Mouse (Mus musculus) retina, postnatal 7 days (tissue): Measurements from ENCODE around the gene Vopp1.

Source experiments
- DNase-seq: peaks from one replicate; pipeline ENCODE4 v3.0.0-alpha.2; 2012; ENCODE audit warnings: low read depth, low spot score

The Vopp1 gene

DNA sequence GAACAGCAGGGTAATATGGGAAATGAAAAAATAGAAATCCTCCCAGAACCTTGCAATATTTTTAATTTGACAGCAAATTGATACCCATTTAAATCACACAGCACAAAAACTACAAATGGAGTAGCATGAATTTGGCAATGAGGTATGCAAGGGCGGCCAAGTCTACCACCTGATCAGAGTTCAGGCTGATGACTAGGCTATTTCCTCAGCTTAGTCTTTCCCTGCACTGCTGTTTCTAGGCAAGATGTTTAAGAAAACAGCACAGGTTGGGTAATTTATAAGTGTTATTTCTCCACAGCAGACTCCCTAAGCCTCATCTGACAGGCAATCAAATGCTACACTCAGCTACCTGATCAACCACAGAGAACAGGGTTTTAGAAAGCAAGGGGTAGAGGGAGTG, 40.7 kb downstream of the Vopp1 start:
- no peak for DNase-seq

DNA sequence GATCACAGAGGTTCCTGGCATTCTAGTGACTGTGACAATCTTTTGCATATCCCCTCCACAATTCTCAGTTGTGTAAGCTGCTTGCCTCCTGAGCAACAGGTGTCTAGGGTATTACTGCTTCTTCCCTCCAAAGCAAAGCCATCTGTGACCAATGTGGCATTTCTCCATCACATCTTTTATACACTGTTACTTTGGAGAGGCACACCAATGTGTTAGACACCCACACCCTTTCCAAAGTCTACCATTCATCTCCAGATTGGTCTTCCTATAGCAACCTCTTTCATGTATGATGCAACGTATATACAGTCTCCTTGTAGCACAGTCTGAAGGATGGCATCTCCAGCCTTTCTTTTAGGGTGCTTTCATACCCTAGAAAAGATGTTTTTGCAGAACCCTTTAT, 42.3 kb downstream of the Vopp1 start:
- DNase-seq = no peak

DNA sequence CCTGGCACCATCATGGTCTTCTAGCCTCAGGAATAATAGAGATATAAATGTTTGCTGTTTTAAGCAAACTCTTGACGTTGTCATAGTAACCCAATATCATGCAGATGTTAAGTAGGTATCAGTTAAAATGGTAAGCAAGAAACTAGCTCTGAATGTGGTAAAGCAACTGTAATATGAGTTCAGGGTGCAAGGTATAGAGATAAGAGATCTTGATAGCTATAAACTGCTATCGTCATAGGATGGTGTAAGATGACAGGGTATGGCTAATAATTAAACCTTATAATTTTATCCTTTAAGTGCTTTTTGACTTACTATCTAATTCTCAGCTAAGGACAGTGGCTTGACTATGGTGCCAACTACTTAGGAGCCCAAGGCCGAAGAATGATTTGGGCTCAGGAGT, 44.6 kb downstream of the Vopp1 start:
- DNase-seq = no peak

DNA sequence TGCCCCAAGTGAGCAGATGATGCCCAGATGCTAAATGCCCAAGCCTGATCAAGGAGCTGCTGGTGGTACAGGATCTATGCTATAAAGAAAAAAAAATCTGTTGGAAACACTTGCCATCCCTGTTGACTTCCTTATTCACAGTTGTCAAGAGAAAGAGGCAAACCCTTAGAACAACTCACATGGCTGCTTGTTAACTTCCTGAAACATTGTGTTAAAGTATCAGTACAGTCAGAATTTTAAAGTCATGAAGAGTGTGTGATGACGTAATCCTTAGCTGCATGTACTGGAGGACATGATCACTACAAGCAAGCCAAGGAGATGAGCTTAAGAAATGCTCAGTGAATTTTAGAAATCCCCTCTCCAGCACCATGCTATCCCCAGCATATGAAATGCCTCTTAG, 51.2 kb downstream of the Vopp1 start:
- no peak for DNase-seq

DNA sequence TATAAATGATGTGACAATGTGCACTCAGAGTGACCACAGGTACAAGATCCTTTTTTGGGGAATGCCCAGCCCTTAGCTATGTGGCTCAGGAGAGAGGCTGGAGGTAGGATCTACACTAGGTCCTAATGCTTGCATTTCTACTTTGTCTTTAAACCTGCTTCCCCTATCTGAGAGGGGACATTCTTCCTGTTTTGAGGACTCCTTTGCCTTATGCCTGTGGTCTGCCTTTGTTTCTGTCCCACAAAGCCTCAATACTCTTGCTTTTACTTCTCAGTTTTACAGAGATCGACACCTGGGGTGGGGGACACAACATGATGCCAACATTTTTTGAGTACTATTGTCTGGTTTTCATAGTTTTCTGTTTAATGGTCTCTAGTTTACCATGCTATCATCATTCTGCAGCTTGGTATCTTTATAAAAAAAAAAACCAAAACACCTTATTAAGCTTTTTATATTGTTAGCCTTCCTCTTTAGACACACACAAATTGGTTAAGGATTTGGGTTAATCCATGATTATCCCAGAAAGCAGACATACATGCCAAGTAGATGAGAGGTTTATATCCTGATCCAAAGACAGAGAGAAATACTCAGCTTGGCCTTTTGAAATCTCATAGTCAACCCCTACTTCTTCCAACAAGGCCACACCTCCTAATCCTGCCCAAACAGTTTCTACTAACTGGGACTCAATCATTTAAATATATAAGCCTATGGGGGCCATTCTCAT, 54.3 kb downstream of the Vopp1 start:
- DNase-seq = peak; percentile 75

DNA sequence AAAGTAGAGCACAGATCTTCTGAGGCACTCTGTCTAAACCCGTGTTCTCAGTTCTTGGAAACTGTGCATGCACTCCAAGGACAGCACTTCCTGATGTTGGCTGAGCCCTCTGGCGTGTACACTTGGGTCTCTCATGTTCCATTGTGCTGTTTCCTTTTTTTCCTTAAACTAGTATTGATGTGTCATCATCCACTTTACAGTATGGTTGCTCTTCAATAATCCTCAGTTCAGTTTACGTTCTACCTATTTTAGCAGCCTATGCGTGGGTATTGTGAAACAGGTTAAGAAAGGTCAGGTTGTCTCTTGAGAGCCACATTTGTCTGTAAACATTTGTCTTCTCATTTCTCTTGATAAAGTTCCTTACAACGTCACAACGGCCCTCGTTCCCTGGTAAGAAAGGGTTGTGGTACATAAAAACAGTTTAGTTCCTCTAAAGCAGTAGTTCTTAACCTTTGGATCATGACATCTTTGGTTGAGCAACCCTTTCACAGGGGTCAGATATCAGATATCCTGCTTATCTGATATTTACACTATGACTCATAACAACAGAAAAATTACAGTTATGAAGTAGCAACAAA, 55.9 kb downstream of the Vopp1 start:
- DNase-seq = no peak

DNA sequence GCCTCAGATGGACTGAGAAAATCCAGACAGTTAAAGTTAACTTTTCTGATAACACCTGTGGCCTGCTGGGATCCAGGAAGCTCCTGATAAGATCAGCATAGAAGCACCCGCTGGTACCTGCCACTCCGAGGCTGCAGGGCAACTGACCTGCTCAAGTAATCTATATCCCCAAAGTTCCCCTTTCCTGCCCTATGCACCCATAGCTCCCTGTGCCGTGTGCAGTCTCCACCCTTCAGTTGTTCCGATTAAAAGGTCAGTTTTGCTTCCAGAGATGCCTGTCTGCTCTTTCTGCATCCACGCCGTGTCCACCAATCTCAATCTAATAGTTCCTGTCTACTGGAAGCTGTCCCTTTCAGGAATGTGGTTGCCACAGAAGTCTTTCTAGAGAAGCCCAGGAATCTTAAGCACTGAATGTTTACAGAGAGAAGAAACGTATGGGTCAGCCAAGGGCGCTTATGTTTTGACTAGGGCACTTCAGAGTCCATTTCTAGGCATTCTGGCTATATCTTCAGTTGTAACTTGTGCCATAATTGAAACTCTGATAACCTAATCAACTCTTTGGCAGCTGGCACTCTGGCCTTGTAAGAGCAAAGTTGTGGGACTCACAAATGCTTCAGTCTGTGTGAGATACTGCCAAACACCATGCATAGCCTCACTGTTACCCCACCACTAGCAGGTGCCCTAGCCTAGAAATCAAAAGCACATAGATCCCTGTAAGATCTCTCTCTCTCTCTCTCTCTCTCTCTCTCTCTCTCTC, 57.7 kb downstream of the Vopp1 start:
- DNase-seq = no peak

DNA sequence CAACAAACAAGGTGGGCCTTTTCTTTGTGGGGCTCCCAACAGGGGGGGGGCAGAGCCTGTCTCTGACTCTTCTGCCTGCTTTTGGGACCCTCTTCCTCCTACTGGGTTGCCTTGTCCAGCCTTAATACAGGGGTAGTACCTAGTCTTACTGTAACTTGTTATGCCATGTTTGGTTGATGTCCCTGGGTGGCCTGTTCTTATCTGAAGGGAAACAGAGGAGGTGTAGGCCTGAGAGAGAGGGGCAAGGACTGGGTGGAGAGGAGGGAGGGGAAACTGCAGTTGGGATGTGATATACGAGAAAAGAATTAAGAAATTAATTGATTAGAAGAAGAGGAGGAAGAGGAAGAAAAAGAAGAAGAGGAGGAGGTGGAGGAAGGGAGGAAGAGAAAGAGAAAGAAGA, 58.7 kb downstream of the Vopp1 start:
- DNase-seq = no peak

DNA sequence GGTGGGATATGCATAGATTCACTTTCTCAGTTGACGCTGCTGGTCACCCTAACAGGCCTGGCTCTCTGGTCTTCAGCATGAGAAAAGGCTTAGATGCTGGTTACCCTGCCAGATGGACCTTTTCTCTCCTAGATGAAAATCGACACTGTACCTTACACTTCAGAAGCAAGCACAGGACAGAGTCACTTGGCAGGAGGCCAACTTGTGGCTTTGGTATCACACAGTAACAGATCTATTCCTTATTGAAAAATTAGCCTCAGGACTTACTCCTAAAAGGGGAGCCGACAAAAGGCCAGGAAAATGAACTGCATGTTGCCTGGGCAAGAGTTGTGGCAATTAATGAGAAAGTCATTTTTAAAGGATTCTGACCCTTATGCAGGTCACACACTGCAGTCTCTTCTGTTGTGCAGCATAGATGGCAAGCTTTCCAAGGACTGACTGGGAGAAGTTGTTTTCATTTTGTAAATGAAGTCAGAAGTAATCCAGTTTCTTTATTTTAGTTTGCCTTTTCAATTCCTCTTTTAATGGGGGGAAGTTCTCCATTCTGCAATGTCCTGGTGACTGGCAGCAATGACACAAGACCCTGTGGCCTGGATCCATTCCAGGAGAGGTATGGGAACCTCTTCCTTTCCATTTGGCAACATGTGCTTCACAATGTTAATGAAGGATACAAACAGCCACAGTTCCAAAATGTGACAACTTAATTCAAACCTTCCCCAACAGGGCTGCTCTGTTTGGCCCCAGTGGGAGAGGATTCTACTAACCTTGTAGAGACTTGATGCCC, 59.7 kb downstream of the Vopp1 start:
- DNase-seq = no peak

DNA sequence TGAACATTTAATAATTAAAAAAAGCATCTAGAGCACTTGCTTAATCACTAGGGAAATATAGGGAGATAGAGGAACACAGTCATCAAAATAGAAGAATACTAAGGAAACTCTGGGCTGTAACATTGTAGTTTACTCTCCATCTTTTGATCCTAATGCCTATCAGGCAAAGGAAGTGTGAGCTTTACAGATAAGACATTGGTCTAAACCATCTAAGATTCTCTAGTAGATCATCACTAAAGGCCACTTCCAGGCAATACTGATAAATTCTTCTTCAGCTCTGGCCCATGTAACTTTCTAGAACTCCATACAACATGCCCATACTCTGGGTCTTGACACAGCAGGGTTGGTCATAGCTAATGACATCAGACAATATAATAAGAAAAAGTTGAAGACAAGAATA, 61.9 kb downstream of the Vopp1 start:
- DNase-seq = no peak

DNA sequence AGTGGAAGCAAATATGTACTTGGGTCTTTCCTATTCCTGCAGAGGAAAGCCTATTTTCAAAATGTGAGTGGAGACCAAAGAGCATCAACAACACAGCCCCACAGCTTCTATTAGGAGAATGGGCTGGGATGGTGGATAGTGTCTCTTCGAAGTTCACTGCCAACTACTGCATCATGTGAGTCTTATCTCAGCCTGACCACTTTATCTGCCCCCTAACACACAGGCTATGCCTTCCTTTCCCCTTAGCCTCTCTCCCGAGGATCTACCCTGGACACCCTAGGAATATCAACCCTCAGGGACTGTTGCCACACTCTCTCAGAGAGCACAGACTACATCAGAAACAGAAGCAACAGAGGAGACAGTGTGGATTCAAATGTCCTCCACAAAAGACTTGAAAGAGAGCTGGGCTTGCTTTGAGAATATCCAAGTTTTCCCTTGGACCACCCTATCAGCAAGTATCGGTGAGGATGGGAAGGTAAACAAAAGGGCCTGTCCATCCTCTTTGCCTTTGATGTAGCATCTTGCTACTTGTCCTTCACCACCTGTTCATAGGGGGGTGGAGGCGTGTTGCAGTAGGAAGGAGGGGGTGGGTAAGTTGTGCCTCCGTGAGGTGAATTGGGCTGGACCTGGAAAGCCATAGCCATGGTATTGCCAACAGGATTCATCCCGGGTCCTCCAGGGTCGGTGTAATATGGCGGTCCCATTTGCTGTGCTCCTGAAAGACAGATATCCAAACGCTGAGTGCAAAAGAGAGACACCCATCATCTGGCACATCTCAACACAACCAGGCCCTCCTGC, 70.8 kb downstream of the Vopp1 start:
- no peak for DNase-seq

DNA sequence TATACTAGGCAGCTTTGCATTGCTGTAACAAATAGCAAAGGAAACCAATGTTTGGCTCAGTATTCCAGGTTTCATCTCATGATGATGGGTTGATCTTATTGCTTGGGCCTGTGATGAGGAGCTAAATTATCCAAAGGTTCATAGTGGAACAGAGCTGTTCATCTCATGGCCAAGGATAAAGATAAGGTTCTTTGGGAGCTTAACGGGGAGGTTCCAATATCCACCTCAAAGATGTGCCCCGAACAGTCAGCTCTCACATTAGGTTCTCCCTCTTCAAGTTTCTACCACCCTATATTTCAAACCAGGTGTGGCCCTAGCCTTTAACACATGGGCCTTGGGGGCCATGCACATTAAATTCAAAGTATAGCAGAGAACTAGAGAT, 79.2 kb downstream of the Vopp1 start:
- DNase-seq = no peak

DNA sequence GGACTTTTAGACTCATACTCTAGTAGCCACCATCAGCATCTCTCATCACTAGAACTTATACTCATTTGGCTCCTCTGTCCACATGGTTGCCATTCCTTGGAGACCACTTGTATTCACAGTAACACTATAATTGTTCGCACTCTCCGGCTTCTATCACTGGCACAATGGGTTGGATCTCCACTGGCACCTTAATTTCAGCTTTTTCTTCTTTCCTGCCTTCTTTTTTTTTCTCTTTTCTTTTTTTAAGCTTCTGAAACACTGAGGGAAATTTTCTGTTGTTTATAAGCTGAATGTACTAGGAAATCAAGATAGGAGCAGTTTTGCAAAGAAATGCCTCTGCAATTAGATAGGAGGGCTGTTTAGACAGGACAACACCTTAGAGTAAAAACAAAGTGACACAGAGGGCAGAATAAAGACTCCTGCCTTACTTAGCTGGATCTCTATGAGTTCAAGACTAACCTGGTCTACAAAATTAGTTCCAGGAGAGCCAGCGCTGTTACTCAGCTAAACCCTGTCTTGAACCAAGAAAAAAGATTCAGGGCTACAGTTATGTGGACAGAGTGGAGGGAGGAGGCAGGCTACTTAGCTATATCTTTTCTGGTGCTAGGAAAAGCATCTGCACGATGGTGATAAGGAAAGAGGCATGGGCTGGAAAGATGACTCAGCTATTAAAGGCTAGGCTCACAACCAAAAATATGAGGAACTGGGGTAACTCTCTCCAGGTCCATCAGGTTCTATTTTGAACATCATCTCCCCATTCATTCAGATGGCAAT, 79.8 kb downstream of the Vopp1 start:
- DNase-seq = no peak

DNA sequence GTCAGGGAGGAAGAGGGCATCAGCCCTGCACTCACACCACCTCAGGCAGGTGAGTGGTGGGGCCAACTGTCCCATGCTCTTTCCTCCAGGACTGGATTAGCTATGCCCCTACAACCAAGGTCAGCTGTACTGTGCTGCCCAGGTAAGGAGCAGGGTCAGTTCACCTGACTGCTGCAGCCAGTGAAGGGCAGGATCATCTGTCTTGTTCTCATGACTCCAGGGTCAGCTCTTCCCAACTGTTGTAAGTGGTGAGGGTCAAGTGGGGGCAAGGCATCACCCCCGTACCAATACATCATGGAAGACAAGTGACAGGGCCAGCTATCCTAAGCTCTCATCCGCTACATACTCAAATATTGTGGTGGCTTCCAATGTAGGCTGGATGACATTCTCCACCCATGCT, 80.8 kb downstream of the Vopp1 start:
- DNase-seq = no peak

DNA sequence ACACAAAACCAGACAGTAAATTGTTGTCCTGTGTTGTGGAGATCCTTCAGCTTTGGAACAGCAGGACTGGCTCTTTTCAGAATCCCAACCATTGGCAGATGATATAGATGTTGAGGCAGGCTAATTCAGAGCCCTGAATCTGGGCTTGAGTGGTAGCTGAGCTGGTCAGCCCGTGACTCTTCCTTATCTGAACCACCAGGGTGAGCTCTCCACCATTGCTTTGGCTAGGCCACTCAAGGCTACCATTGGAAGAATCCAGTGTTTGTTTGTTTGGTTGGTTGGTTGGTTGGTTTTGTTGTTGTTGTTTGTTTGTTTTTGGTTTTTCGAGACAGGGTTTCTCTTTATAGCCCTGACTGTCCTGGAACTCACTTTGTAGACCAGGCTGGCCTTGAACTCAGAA, 81.6 kb downstream of the Vopp1 start:
- DNase-seq = peak; percentile 9

DNA sequence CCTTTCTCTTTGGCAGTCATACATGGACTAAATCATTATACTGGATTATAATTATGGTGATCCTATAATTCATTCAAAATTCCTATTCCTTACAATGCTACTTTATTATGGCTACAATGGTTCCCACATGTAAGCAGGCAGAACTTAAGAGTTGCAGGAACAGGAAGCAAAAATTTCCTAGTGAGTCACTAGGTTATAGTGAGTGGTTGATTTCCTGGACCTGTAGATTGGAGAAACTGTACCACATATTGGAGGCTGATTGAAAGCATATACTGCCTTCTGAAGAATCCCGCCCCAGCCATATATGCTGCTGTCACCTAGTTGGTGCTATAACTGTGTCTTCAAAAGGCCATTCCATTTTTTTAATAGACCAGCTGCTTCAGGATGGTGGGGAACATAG, 82.2 kb downstream of the Vopp1 start:
- no peak for DNase-seq

DNA sequence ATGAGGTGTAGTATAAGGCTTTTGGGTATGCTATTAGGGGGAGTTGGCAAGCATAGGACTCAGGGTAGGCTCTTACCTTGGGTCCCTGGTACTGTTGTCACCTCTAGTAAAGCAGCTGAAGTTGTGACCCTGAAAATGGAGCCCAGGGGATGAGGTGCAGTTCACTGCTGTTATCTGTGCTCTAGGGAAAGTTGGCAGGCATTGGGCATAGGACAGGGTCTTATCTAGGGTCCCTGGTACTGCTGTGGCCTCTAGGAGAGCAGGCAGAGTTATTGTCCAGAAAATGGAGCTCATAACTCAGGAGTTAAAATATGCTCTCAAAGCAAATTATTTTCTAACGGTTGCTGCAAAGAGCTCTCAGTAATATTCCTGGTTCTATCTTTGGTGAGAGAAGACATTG, 103.6 kb downstream of the Vopp1 start:
- no peak for DNase-seq

DNA sequence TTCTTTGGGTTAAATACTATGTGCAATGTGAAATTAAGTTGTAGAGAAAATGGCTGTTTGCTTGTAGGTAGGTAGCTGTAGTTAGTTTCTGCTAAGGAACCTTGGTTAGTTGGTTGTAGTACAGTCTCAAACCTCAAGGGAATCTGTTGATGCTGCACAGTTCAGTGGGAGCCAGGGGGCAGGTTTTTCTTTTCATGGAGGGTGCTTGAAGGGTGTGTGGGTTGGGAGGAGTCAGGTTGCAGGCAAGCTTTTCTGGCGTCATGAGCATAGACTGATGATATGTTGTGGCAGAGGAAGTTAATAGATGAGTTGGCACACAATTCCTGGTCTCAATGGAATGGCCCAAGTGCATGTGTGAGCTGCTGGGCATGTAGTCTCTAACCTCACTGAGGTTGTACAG, 113.2 kb downstream of the Vopp1 start:
- DNase-seq = no peak

DNA sequence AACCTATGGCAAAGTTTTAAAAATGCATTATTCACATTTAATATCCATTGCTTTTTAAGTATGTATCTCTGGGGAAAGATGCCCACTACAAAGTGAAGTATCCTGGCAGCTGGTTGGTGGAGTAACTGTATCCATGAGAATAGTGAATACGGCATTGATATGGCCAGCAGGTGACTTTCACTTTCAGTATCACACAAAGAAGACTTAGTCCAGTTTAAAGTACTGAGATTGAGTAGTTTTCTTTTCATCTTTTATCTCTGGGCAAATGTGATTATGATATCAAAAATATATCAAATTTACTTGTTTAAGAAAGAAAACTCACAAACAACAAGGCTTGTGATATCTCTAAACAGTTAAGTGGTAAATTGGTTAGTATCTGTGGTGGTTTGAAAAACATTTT, 118.2 kb downstream of the Vopp1 start:
- no peak for DNase-seq

DNA sequence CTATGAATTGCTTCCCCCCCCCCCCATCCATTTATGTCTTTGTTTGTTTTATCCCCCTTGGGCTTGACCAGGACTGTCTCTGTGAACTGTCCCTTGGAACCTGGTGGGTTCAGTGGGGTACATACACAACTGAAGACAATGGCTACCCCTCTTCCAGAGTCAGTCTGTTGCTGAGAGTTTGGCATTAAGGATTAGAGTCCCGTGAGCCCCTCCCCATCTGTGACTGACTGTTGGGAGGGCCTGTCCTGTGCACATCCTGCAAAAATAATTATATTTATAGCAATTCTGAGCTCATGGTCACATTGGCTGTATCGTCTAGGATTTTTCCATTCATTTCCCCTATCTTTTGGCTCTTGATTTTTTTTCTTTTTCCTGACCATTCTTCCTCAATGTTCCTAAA, 121.3 kb downstream of the Vopp1 start:
- no peak for DNase-seq
